22 mouse cellular contexts compared by ENCODE assay signal in the genomic region with DNA sequence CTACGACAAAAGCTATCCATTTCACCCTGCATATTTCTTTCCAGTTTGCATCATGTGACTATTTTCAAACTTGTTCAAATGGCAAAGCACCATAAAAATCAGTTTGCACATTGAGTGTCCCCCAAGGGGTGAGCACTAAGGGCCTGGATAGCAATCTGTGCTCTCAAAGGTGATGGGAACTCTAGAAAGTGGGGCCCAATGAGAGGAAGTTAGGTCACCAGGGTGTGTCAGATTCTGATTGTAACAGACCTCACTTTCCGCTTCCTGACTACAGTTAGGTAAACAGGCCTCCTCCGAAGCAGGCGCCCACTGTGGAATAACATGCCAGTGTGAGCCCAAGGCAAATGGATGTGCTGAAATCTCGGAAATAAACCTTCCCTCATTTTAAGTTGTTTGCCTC.
"Had no signal": no experiment of that assay in that cellular context is flagged by ENCODE, and none has a peak within 500 bp of the region (broad histone marks: within the 10 kb centered on the region; RNA-seq: fewer than 3 reads in every experiment).

No protein-coding gene starts in this region.

- ATAC-seq: intestine, postnatal 0 days; liver, postnatal 0 days; lung, postnatal 0 days had no signal

- H3K9me3 ChIP-seq: kidney, embryonic 15.5 days; limb, embryonic 12.5 days; limb, embryonic 15.5 days; neural tube, embryonic 13.5 days had no signal

- H3K4me3 ChIP-seq: kidney, embryonic 15.5 days; left cerebral cortex, adult 2 months; limb, embryonic 12.5 days; limb, embryonic 15.5 days; megakaryocyte, embryonic 14.5 days; midbrain, embryonic 10.5 days; myocyte; neural tube, embryonic 13.5 days had no signal

- H3K4me2 ChIP-seq: kidney, embryonic 15.5 days; limb, embryonic 12.5 days; limb, embryonic 15.5 days; liver, embryonic 11.5 days; lung, embryonic 14.5 days; neural tube, embryonic 13.5 days had no signal

- H3K9ac ChIP-seq: kidney, embryonic 15.5 days; limb, embryonic 12.5 days; limb, embryonic 15.5 days; liver, embryonic 14.5 days; liver, postnatal 0 days; lung, embryonic 14.5 days; neural tube, embryonic 13.5 days had no signal

- DNase-seq: kidney, adult 2 months; kidney, postnatal 10 days; kidney, postnatal 36 days; layer of hippocampus, postnatal 36 days; liver, postnatal 0 days; lung, embryonic 14.5 days; midbrain, embryonic 14.5 days; retina, postnatal 1 day; thymus, postnatal 25 days had no signal

- H3K27me3 ChIP-seq: kidney, embryonic 15.5 days; limb, embryonic 12.5 days; limb, embryonic 15.5 days; megakaryocyte, embryonic 14.5 days; neural tube, embryonic 13.5 days had no signal

- H3K27ac ChIP-seq: left cerebral cortex, adult 2 months; liver, embryonic 14.5 days; macrophage; midbrain, embryonic 10.5 days had no signal
